Mouse (Mus musculus) CD4-positive naive resting alpha-beta T cell, adult 76 days (primary cell): ENCODE results near the gene Glt6d1. TPM values are rescaled to one million over a fixed set of nuclear protein-coding genes. Genes with fewer than 3 reads are reported as not detected.

Source experiments
- total RNA-seq: library from RNA; stranded (reverse); gene quantifications from one replicate; pipeline ENCODE4 v1.2.4, GENCODE M21; 2023

Gene Glt6d1
- total RNA-seq = not detected

DNA sequence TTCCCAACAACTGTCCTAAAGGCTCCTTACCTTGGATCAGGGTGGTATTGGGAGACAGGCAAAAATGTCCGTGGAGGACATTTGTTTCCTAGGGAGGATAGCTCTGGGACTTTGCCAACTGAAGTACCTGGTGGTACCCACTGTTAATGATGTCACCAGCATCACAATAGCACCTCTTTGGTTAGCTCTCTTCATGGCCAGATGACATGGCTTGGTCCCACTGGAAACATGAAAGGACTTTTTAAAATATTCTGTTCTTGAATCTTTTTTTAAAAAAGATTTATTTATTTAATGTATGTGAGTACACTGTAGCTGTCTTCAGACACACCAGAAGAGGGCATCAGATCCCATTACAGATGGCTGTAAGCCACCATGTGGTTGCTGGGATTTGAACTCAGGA is at the start of gene Glt6d1:
Gene Glt6d1, minus strand, starts transcription at position 101 of the 400 bp plus-strand sequence.

GRCm38 (mm10) chr2:25863337-25864131 is 47.9 kb upstream of the Glt6d1 start, which contains the start of gene Kcnt1:
Kcnt1 (plus strand) TSS chr2:25863734.

DNA sequence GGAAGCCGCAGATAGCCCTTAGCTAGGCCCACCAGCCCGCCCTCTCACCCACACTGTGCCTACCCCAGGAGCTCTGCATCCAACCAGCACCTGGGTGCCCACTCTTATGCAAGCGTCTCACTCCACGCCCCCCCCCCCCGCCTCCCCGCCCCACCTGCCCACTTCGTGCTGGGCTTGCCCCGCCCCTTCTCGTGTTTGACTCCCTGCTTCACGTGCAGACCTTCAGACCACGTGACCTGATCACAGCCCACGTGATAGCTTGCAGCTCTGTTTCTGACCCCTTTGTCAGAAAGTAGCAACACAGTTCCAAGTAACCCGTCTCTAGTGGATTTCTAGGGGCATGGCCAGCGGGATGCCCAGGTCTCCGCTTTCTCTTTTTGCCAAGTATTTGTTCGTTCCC is 31.6 kb upstream of the Glt6d1 start, which contains the start of gene Sohlh1:
Gene Sohlh1, minus strand, starts transcription at position 23 of the 400 bp plus-strand sequence.

DNA sequence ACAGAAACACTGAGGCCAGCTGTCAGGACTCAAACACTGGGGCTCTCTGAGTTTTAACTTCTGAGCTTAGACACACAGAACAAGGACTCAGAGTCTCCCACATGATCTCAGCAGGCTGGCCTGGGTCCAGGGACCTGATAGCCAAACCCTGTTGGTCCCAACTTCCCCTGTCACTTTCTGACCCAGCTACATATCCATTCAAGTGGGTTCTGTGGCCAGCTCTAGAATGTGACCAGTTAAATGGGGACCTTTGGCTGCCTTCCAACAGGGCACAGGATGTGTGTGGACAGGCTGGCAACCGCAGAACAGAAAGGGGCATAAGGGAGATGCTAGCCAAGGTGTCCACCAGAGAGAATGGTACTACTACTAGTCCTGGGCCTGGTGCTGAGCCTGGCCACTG is 7.2 kb upstream of the Glt6d1 start, which contains the start of gene Lcn9:
Gene Lcn9, plus strand, starts transcription at position 348 of the 400 bp plus-strand sequence.

DNA sequence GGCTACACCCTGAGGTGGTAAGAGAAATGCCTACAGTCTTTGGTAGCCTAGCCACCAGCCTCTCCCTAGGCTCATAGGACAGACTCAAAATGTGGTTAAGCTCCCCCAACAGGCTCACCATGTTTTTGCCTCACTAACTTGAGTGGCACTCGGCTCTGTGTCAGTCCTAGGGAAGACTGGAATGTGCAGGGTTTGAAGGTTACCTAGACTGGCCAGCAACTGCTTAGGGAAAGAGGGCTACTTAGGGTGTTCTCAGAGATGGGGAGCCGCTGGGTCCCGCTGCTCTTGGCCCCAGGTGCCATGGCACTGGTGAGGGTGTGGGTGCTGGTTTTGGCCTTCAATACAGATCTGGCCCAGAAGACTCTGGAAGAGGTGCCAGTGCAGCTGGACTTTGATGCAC is 33.7 kb downstream of the Glt6d1 start, which contains the start of gene Gm13539:
Gene Gm13539, plus strand, starts transcription at position 301 of the 400 bp plus-strand sequence.

GRCm38 (mm10) chr2:25776717-25777116 is 38.9 kb downstream of the Glt6d1 start, which contains the start of gene Lcn11:
Lcn11 (plus strand) TSS chr2:25777017.

DNA sequence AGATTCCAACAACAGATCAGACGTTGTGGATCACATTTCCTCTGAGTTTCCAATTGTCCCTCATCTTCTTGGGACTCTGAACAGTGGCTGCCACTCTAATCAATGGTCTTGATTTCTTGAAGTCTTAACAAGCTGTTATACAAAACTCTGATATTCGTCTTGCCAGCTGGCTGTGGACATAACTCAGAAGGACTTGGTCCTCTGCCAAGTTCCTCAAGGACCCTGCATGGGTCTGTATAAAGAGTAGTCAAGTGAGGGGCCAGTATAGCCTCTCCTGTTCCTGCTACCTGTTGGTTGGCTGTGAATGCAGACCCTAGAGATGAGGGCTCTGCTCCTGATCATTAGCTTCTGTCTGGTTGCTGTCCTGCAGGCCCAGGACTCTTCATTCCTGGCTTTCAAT is 50.4 kb downstream of the Glt6d1 start, which contains the start of gene Lcn3:
Gene Lcn3, plus strand, starts transcription at position 301 of the 400 bp plus-strand sequence.

Other genes with a start within 250 kb of the Glt6d1 start
- 2.7 TPM for gene Mamdc4, start 241.0 kb downstream of the Glt6d1 start, total RNA-seq
- 25.7 TPM for gene Phpt1, start 240.6 kb downstream of the Glt6d1 start, total RNA-seq
- 0.38 TPM for gene Ajm1, start 234.1 kb downstream of the Glt6d1 start, total RNA-seq
- gene Rabl6, start 207.3 kb downstream of the Glt6d1 start, total RNA-seq = 100 TPM
- not detected for gene Ccdc183, start 198.2 kb downstream of the Glt6d1 start, total RNA-seq
- 0.79 TPM for gene Tmem141, start 193.8 kb downstream of the Glt6d1 start, total RNA-seq
- 7.5 TPM for gene Fcna, start 187.8 kb downstream of the Glt6d1 start, total RNA-seq
- gene Lcn8, start 162.7 kb downstream of the Glt6d1 start, total RNA-seq = not detected
- gene Lcn5, start 157.9 kb downstream of the Glt6d1 start, total RNA-seq = not detected
- gene Lcn6, start 139.1 kb downstream of the Glt6d1 start, total RNA-seq = not detected
- gene Lcn10, start 133.1 kb downstream of the Glt6d1 start, total RNA-seq = not detected
- gene Obp2a, start 115.8 kb downstream of the Glt6d1 start, total RNA-seq = not detected
- gene Bmyc, start 109.1 kb downstream of the Glt6d1 start, total RNA-seq = 15.2 TPM
- gene Obp2b, start 78.8 kb downstream of the Glt6d1 start, total RNA-seq = not detected
- not detected for gene Lcn3, start 50.3 kb downstream of the Glt6d1 start, total RNA-seq
- gene Lcn11, start 38.8 kb downstream of the Glt6d1 start, total RNA-seq = not detected
- gene Gm13539, start 33.6 kb downstream of the Glt6d1 start, total RNA-seq = not detected
- gene Lcn9, start 7.3 kb upstream of the Glt6d1 start, total RNA-seq = not detected
- gene Sohlh1, start 31.4 kb upstream of the Glt6d1 start, total RNA-seq = not detected
- not detected for gene Kcnt1, start 47.9 kb upstream of the Glt6d1 start, total RNA-seq
- 47.2 TPM for gene Camsap1, start 167.4 kb upstream of the Glt6d1 start, total RNA-seq
- gene Ubac1, start 205.9 kb upstream of the Glt6d1 start, total RNA-seq = 43.5 TPM